Mouse (Mus musculus): ENCODE data around the gene Ifitm5. TPM values are rescaled to one million over a fixed set of nuclear protein-coding genes. Genes with fewer than 3 reads are reported as not detected.

Ifitm5 gene
- total and polyA plus RNA-seq, 3 experiments, result 0.31 to 1.1 TPM; not detected in 1

DNA sequence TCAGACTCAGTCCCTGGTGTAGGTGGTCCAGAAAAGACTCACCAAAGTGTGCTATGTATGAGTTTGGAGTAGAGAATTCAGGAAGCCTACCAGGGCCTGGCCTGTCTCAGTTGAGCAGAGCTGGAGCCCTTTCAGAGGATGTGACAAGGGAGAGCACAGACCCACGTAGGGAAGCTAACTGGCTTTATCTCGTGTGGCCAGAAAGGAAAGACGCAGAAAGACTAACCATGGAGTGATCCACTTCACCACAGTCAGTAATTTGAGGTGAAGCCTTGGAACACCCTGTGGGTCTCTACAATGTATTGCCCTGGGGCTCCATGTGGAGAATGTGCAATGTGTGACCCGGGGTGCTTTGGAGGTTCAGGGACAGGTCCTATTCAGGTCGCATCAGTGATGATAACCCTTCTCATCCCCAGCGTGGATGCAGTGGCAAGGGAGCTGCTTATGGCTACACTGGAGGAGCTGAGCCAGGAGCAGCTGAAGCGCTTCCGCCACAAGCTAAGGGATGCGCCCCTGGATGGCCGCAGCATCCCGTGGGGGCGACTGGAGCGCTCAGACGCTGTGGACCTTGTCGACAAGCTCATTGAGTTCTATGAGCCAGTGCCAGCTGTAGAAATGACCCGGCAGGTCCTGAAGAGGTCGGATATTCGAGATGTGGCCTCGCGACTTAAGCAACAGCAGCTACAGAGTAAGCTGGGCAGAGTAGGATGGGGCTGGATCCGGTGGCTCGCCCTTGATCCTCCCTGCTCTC lies 28.7 kb downstream of the Ifitm5 start:
- no peak overlapping the region for H3K9ac ChIP-seq (ENCODE audit: control insufficient read depth, low read depth, low read length, poor library complexity, severe bottlenecking)
- H3K27ac ChIP-seq (ENCODE audit: control insufficient read depth, low read depth, low read length), result no peak overlapping the region
- peaks cover 0 to 9% of the 10 kb centered on the region in 2 experiments; a peak in 1 of 4 replicates for H3K4me1 ChIP-seq (ENCODE audit: control insufficient read depth in 1 of 2, insufficient read depth in 2 of 2, low read length in 2 of 2)
- peaks cover 0 to 4% of the 10 kb centered on the region in 2 experiments; a peak in 2 of 4 replicates for H3K36me3 ChIP-seq (ENCODE audit: control insufficient read depth in 1 of 2, insufficient read depth in 2 of 2, low read length in 2 of 2)
- DNase-seq (ENCODE audit: low read depth, low spot score), result no peak
- no peak for TF ChIP-seq GATA1 (IDR thresholded peaks at IDR 0.05; ENCODE audit: low read depth, low read length)
- TF ChIP-seq NELFE (IDR thresholded peaks at IDR 0.05; ENCODE audit: low read depth, low read length), result no peak
- TF ChIP-seq MAZ (IDR thresholded peaks at IDR 0.05; ENCODE audit: low read depth, low read length), result no peak
- TF ChIP-seq TBP (IDR thresholded peaks at IDR 0.05; ENCODE audit: low read depth, low read length), result no peak
- no peak for TF ChIP-seq USF2 (IDR thresholded peaks at IDR 0.05; ENCODE audit: borderline replicate concordance in 1 of 2, insufficient read depth in 1 of 2, low read depth in 1 of 2, low read length in 2 of 2)
- no peak for TF ChIP-seq RCOR1 (IDR thresholded peaks at IDR 0.05; ENCODE audit: low read depth, low read length)
- no peak for TF ChIP-seq ZMIZ1 (IDR thresholded peaks at IDR 0.05; ENCODE audit: low read depth, low read length)
- no peak for TF ChIP-seq RAD21 (IDR thresholded peaks at IDR 0.05; ENCODE audit: low read depth, low read length)
- TF ChIP-seq MYB (IDR thresholded peaks at IDR 0.05; ENCODE audit: low read depth, low read length), result no peak
- TF ChIP-seq MAX (IDR thresholded peaks at IDR 0.05; ENCODE audit: low read length), result no peak
- no peak for TF ChIP-seq NRF1 (IDR thresholded peaks at IDR 0.05; ENCODE audit: insufficient read depth, low read depth, low read length, poor library complexity, severe bottlenecking)
- no peaks in the 10 kb centered on the region for H3K9me3 ChIP-seq (replicated peaks; ENCODE audit: insufficient read depth, low read length)
- no peaks in the 10 kb centered on the region for H3K79me2 ChIP-seq (ENCODE audit: control insufficient read depth, insufficient read depth, low read length, poor library complexity)
- H3K27me3 ChIP-seq (ENCODE audit: control insufficient read depth in 1 of 2, insufficient read depth in 2 of 2, low read length in 2 of 2), result peaks cover 0 to 9% of the 10 kb centered on the region in 2 experiments; a peak in 3 of 4 replicates
- H3K4me3 ChIP-seq (ENCODE audit: control insufficient read depth in 1 of 2, insufficient read depth in 1 of 2, low read depth in 2 of 2, low read length in 2 of 2), result no peak overlapping the region

DNA sequence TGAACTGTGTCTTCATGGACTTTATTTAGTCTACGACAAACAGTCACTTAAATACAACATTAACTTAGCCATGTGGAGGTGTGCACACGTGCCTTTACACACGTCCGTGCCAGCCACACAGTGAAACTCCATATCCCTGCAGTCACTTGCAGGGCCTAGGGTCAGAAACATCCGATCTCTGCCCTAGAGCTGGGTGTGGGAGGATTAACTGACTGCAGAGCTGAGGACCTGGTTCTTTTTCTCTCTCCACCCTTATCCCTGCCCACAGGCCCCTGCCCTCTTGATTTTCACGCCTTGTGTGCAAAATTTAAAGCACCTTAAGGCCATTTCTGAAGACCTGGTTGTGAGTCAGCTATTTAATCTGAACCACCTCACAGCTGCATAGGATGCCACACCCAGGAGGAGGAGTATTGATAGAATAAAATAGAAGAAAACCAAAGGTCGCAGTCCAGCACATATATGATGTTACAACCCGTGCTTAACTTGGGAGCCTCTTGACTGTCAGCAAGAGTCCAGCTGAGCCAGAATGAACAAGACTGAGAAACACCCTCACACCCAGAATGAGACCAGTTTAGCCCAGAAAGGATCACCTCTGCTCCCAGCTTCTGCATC lies 29.6 kb downstream of the Ifitm5 start, which contains the start of gene Nlrp6:
Gene Nlrp6, plus strand, starts transcription at position 485 of the 612 bp plus-strand sequence.
- Histone ChIP-seq H3K9me3 (replicated peaks; ENCODE audit: insufficient read depth, low read length) (no peaks in the 10 kb centered on the region), H3K27me3 (ENCODE audit: control insufficient read depth in 1 of 2, insufficient read depth in 2 of 2, low read length in 2 of 2) (peaks cover 0 to 7% of the 10 kb centered on the region in 2 experiments; a peak in 3 of 4 replicates), H3K27ac (ENCODE audit: control insufficient read depth, low read depth, low read length) (no peak within 1 kb of the TSS), H3K36me3 (ENCODE audit: control insufficient read depth in 1 of 2, insufficient read depth in 2 of 2, low read length in 2 of 2) (peaks cover 0 to 4% of the 10 kb centered on the region in 2 experiments; a peak in 2 of 4 replicates), H3K9ac (ENCODE audit: control insufficient read depth, low read depth, low read length, poor library complexity, severe bottlenecking) (no peak within 1 kb of the TSS), H3K4me3 (ENCODE audit: control insufficient read depth in 1 of 2, insufficient read depth in 1 of 2, low read depth in 2 of 2, low read length in 2 of 2) (no peak within 1 kb of the TSS), H3K79me2 (ENCODE audit: control insufficient read depth, insufficient read depth, low read length, poor library complexity) (no peaks in the 10 kb centered on the region), H3K4me1 (ENCODE audit: control insufficient read depth in 1 of 2, insufficient read depth in 2 of 2, low read length in 2 of 2) (peaks cover 0 to 9% of the 10 kb centered on the region in 2 experiments; a peak in 1 of 4 replicates)
- no peak for DNase-seq (ENCODE audit: low read depth, low spot score)
- TF ChIP-seq TAL1 (IDR thresholded peaks at IDR 0.05; ENCODE audit: low read length) (no peak), RAD21 (IDR thresholded peaks at IDR 0.05; ENCODE audit: low read depth, low read length) (no peak)
